Mouse (Mus musculus) C2C12 (cell line): ENCODE results near the gene Emc3.

Experiments
- CEBPB ChIP-seq: IDR thresholded peaks from one replicate; pipeline ENCODE4 v1.6.1; 2011; ENCODE audit warnings: low read depth, mild to moderate bottlenecking, control low read depth, moderate library complexity
- CTCF ChIP-seq: IDR thresholded peaks from one replicate; pipeline ENCODE4 v1.5.1; 2011; ENCODE audit not compliant: control insufficient read depth, insufficient read depth, insufficient read length
- FOSL1 ChIP-seq: IDR thresholded peaks from one replicate; pipeline ENCODE4 v1.8.0; 2011; ENCODE audit warnings: mild to moderate bottlenecking, low read length; ENCODE audit not compliant: poor library complexity, insufficient read depth, severe bottlenecking
- MAX ChIP-seq: IDR thresholded peaks from one replicate; pipeline ENCODE4 v1.6.1; 2011; ENCODE audit warnings: mild to moderate bottlenecking, control low read depth
- MYOG ChIP-seq: IDR thresholded peaks from one replicate; pipeline ENCODE4 v1.6.1; 2011; ENCODE audit not compliant: control insufficient read depth, insufficient read length; ENCODE audit errors: extremely low read depth
- USF1 ChIP-seq: IDR thresholded peaks from one replicate; pipeline ENCODE4 v1.6.1; 2011; ENCODE audit warnings: low read depth, mild to moderate bottlenecking, control low read depth, moderate library complexity

- TF ChIP-seq CTCF (no peak), MAX (no peak), USF1 (no peak), CEBPB (no peak), MYOG (no peak), FOSL1 (no peak)
Observed at GRCm38 (mm10) chr6:113508272-113508946, 23.0 kb downstream of the Emc3 start.
